Mouse (Mus musculus): ENCODE data around the gene D11Wsu47e.
"Not testable (repeated sequence)": the region's sequence is repeated elsewhere in the genome, so short reads cannot be mapped to it uniquely, and the experiment has no call there.

Gene D11Wsu47e

DNA sequence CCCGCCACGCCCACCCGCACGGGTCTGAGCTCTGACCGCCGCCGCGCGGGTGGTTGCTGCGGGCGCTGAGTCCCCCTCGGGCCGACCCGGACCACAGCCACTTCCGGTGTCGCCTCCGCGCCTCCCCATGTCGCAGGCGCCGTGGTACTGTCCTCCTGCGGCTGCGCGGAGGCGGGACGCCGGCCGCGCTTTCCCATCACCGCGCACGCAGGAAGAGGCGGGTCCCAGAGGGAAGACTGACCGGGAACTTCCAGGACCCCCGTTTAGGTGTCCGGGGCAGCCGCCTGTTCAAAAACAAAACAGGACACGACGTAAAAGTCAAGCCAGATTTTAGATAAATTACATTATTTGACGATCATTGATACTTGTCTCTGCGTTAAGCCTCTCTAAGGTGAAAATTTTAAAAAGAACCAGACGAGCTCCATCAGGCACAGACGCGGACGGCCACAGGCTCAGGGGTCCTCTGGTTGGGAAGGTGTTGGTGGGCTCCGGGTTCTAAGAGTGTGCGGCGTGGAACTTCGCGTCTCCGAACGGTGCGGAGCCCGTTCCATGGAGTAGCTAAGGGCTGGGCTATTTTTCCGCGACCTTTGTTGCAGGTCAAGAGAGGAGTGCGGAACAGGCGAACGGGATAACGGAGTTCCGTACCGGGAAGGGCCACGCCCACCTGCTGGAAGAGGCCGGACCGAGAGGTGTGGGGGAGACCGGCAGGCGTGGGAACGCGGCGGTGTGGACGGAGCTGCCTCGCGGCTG is at the start of gene D11Wsu47e, which contains the start of gene Fam104a:
Gene D11Wsu47e (plus strand): TSS at position 456 of the 750 bp plus-strand sequence.
Gene Fam104a (minus strand): TSS at position 199 of the 750 bp plus-strand sequence.
- peak; percentile 98 for DNase-seq

DNA sequence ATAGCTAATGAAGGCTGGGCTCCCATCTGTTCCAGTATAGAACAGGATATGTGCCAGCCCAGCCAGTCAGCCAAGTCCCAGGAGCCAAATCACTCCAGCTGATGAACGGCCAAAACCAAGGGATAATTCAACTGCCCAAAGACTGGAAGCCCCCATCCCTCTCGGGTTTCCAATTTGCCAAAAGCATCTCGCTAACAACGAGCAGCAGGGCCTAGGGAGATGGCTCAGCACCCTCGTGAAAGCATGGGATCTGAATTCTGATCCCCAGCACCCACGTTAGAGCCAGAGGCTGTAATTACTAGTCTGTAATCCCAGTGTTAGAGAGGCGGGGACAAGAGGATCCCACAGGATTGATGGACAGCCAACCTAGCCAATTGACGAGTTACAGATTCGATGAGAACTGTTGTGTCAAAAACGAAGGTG is 49.5 kb upstream of the D11Wsu47e start:
- no peak for DNase-seq

DNA sequence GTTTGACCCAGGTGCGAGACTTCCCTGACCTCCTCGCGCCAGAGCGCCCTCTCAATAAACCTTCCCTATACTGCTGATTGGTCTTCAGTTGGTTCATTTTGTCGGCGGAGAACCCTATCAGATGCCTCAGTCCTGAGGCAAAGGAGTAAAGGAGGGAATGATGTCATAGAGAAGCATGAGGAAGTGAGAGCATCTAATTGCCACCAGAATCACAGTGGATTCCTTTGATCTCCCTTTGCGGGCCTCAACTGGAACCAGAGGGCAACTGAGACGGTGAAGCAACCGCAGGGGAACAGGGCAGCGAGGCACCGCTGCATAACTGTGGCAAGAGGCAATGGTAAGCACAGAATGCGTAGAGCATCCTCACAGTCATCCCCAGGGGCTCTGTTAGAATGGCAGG is 45.5 kb upstream of the D11Wsu47e start:
- no peak for DNase-seq

DNA sequence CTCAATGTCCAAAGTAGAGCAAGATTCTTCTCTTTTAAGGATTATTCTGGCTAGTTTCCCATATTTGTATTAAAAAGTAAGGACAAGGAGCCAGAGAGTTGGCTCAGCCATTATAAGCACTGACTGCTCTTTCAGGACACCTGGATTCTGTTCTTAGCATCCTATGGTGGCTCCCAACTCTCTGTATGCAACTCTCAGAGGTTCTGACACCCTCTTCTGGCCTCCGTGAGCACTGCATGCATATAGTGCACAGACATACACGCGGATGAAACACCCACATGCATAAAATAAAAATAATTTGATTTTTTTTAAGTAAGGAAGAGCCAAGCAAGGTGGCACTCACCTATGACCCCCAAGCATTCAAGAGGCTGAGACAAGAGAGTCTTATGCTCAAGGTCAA is 39.0 kb upstream of the D11Wsu47e start:
- no peak for DNase-seq

DNA sequence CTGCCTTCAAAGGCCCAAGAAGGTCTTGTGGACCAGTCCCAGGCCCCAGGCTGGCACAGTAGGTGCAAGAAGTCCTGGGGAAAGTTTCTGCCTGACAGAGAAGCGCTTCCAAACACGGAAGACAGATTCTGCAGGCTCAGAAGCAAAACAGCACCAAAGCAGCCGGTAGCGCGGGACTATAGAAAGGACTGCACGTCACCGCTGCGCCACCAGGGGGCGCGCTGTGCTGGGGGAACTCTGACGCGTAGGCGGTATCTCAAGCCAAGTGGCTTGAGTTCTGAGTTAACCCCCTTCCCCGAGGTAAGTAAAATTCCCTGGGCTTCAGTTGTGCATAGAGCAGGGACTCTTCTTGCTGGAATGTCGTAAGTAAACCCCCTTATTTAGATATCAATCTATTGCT is 36.1 kb upstream of the D11Wsu47e start:
- peak; percentile 89 for DNase-seq

DNA sequence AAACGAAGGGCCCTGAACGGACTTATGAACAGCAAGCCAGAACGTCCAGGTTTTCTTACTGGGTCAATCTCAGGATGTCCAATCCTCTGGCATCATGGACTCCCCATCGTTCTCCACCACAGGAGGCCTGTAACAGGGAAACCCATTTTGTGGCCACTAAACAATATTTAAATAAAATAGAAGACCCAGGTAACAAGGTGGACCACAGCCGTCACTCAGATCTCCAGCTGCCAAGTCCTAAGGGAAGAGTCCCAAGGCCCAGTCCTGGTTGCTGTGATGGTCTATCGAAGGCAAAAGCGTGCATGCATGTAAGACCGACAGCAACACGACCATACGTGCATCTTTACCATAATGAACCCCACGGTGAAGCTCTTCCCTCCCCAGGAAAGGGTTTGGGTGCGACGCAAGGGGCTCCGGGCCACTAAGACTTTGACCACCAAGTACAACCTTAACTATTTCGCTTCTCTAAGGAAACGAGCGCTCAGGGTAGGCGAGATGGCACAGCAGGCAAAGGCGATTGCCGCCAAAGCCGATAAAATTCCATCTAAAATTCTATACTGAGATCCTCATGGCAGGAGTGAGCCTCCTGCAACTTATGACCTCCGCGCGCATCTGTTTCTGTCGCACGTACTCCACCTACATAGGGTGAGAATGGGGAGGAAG is 35.4 kb upstream of the D11Wsu47e start, which contains the start of gene Cog1:
Gene Cog1 (plus strand): TSS at position 480 of the 663 bp plus-strand sequence.
- no peak for DNase-seq

DNA sequence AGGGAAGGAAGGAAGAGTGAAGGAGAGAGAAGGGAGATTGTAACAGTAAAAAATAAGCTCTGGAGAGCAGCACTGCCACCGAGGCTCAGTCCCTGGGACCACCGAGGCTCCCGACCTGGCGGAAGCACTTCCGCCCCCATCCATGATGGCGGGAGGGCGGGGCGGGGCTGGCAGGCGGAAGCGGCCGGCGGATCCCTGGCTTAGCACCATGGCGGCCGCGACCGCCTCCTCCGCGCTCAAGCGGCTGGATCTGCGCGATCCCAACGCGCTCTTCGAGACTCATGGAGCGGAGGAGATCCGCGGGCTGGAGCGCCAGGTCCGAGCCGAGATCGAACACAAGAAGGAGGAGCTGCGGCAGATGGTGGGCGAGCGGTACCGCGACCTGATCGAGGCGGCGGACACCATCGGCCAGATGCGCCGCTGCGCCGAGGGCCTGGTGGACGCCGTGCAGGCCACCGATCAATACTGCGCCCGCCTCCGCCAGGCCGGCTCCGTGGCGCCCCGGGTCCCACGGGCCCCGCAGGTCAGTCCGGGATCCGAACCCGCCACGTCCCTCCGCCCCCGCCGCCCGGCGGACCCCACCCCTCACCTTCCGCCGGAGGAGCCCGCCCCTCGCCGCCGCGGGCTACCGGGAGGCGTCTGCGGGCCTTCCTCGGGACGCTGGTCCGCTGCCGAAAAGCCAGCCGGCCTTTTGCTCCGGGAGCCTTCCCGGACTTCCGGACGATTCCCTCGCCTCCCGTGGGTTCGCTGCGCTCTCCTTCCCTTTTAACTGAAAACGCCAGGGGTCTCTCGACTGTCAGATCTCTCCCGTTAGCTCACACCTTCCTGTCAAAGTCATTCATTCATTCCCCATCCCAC is 34.6 kb upstream of the D11Wsu47e start, which contains the start of gene Slc39a11:
Gene Slc39a11 (minus strand): TSS at position 727 of the 858 bp plus-strand sequence.
- DNase-seq: peak; percentile 90

DNA sequence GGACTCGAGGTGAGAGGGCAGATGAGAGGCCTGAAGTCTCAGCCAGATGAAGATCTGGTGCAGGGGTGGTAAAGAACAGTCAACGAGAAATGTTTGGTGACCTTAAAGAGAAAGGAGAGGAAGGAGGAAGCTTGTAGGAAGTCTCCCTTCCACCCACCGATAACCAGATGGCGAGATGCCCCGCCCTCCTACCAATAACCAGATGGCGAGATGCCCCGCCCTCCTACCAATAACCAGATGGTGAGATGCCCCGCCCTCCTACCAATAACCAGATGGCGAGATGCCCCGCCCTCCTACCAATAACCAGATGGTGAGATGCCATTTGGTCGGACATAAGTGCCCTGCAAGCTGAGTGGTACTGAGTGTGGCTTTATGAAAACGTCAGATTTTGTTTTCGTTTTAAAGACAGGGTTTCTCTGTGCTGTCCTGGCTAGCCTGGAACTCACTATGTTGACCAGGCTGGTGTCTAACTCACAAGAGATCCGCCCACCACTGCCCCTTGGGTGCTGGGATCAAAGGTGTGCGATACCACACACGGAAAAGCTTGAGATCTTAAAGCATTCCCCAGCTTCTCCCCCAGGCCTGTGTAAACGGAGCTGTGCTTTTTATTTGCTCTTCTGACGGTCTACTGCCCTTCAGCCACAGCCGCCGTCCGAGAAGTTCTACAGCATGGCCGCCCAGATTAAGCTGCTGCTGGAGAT is 32.9 kb upstream of the D11Wsu47e start:
- DNase-seq: no peak

DNA sequence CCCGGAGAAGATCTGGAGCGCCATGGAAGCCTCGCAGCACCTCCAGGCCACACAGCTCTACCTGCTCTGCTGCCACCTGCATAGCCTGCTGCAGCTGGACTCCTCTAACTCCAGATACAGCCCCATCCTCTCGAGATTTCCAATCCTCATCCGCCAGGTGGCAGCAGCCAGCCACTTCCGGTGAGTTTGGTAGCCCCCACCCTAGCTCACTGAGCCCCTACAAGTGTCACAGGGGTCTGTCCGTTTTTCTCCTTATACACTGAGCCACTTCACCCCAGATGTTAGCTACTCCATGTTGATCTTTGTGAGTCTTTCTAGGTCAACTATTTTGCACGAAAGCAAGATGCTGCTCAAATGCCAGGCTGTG is 32.3 kb upstream of the D11Wsu47e start:
- DNase-seq: peak; percentile 69

DNA sequence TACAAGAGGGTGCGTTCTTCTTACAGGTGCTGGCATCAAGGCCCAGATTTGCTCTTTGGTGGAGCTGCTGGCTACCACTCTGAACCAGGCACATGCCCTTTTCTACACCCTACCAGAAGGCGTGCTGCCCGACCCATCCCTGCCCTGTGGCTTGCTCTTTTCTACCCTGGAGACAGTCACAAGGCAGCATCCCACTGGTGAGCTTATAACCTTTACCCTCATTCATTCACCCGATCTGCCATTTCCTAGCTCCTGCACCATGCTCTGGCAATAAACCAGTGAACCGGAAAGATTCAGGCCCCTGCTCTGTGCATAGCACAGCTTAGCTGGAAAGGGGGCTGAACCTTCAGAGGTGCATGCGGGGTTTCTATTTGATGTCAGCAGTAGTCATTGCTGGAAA is 31.7 kb upstream of the D11Wsu47e start:
- no peak for DNase-seq

DNA sequence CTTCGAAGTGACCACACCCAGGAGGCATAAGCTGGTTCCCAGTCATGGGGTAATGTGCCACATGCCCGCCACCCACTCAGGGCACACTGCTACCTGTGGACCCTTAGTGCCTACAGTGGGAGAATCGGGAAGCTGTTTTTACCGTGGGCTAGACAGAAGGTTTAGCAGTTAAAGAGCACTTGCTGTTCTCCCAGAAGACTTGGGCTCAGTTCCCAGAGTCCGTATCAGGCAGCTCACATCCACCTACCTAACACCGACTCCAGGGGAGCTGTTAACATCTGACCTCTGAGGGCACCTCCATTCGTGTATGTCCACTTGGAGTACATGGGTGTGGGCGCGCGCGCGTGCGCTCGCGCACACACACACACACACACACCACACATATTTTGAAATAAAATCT is 30.1 kb upstream of the D11Wsu47e start:
- DNase-seq: no peak

DNA sequence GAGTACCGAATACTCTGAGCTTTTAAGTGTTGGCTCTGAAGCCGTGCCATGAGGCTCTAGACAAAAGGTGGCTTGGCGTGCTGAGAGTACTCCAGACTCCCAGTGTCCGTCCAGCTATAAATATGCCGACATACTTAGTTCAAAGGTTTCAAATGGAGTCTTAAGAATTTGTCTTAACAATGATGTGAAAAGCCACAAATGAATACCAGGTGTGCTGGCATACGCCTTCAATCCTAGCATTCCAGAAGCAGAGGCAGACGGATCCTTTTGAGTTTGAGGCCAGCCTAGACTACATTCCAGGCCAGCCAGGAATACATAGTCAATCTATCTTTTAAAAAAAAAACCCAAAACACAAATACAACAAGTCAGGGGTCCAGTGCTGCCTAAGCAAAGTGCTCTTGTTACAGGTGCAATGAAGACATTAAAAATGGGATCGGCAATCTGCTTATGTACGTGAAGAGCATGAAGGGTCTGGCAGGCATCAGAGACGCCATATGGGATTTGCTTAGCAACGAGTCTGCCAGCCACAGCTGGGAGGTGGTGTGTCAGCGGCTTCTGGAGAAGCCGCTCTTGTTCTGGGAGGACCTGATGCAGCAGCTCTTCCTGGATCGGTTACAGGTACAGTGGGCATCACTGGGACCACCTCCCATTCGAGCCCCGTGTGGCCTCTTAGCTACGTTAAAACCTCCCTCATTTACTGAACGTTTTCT is 29.5 kb upstream of the D11Wsu47e start:
- peak; percentile 48 for DNase-seq

DNA sequence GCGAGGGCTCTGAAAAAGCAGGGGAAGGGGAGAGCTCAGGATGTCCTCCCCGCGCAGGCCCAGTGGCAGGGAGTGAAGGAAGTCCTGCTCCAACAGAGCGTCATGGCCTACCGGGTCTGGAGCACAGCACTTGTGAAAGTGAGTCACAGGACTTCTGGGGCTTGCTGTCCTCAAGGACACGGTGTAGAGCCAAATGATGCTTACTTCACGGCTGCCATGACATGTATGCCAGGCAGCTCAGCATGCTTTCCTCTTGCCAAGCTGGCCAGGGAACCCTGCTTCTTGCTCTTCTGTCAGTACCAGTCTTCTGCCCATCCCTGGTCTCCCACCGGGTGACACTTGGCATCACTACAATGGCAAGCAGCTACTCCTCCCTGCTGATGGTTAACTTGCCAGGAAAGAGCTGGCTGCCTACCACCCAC is 27.7 kb upstream of the D11Wsu47e start:
- no peak for DNase-seq

DNA sequence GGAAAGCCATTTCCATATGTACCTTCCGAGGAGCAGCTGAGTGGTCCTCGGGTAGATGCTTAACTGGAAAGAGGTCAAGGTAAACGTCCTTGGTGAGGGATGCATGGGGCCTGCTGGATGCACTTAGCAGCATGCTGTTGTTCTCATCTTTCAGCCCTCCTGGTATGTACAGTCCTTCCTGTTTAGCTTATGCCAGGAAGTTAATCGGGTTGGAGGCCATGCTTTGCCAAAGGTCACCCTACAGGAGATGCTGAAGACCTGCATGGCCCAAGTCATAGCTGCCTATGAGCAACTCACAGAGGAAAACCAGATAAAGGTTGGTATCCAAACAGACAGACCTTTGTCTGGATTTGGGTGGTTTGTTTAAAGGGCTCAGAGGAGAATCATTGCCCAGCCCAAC is 27.0 kb upstream of the D11Wsu47e start:
- no peak for DNase-seq

DNA sequence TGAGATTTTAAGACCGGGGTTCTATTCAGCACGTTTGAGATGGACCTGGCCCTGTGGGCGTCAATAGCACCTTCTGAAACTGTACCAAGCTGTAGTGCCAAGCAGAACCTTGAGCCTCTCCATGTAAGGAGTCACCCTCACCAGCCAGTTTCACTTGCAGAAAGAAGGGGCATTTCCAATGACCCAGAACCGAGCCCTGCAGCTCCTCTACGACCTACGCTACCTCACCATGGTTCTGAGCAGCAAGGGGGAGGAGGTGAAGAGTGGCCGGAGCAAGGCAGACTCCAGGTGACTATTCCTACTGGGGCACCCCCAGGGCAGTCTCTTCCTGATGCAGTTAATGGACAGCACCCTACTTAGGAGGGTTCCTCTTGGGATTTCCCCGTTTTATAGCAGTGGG is 25.9 kb upstream of the D11Wsu47e start:
- DNase-seq: no peak

DNA sequence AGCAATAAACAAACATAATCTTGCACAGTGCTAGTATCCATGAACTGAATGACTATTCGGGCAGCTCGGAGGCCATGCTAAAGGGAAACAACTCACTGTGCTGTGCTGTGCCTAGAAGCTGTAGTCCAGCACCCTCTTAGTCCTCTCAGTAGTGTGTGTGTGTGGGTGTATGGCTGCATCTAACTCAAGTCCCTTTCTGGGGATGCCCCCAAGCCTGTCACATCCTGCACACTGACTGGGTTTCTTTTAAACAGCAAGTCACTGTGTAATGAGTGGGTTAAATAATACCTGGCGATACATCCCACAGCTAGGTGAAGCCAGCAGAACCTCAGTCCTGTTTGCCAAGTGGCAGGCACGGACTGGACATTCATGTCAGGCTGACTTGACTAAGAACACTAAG is 25.4 kb upstream of the D11Wsu47e start:
- no peak for DNase-seq

DNA sequence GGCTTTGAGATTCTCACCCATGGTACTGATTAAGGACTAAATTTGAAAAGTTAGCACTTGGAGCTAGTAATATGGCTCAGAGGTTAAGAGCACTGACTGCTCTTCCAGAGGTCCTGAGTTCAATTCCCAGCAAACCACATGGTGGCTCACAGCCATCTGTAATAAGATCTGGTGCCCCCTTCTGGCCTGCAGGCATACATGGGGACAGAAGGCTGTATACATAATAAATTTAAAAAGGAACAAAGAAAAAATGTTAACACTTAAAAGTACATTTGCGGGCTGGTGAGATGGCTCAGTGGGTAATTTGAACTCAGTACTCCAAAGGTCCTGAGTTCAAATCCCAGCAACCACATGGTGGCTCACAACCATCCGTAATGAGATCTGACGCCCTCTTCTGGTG is 24.0 kb upstream of the D11Wsu47e start:
- not testable (repeated sequence) for DNase-seq

DNA sequence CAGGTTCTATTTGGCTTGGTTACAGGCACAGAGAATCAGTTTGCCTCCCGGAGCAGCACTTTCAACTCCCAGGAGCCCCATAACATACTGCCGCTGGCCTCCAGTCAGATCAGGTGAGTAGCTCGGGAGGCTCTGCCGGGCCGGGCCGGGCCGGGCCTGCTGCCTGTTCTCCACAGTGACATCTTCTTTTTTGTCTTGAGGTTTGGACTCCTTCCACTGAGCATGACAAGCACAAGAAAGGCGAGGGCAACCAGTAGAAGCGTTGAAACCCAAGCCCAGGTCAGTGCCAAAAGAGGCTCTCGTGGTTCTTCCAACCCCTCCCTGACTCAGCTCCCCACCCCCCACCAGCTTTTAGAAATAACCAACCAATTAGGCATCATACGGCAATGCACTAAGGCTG is 23.3 kb upstream of the D11Wsu47e start:
- DNase-seq: no peak

DNA sequence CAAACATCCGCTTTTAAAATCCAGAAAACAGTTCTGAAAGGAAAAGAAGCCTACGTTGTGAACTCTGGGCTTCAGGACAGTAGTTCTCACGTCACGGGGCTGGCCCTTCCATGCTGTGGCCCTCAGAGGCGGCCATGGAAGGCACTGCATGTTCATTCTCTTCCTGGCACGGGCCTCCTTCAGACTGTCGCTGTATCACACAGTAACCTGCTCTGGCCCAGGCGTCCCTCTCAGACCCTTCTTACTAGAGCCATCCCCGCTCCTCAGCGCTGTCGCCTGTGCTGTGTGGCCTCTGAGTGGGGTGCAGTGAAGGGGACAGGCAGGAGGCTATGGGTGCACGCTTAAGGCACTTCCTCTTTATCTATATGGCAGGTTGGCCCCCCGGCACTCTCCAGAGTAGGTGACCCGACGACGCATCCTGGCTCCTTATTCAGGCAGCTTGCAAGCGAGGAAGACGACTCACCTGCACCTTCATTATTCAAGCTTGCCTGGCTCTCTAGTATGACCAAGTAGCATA is 22.3 kb upstream of the D11Wsu47e start:
- DNase-seq: no peak

DNA sequence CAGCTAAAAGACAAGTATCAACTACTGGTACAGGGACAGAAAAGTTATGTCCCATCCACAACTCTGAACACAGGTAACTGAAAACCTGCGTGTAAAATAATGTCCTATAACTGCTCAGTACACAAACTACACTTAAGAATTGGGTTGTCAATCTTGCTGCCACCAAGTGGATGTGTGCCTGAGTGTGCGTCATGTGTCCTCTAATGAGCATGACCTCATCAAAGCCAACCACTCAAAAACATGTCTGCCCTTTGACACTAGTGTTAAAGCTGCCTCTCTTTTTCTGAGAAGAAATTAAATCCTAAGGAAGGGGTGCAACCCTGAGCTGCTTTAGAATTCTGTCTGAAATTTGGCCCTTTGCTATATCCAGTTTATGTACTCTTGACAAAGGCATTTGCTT is 19.9 kb upstream of the D11Wsu47e start:
- DNase-seq: no peak

DNA sequence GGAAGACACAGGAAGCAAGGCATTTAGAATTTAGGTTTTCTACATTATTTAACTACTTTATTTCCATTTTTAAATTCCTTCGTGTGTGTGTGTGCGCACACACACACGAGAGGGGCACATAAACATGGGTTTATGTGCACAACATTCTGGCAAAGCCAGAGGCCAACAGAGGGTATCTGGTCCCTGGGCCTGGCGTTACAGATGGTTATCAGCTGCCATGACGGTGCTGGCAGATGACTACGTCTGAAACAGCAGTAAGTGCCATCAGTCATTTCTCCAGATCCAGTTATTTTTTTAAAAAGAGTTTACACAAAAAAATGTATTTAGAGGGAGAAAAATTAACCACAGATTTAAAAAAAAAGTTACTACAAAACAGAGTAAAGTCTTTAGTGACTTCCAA is 18.0 kb upstream of the D11Wsu47e start:
- DNase-seq: no peak

DNA sequence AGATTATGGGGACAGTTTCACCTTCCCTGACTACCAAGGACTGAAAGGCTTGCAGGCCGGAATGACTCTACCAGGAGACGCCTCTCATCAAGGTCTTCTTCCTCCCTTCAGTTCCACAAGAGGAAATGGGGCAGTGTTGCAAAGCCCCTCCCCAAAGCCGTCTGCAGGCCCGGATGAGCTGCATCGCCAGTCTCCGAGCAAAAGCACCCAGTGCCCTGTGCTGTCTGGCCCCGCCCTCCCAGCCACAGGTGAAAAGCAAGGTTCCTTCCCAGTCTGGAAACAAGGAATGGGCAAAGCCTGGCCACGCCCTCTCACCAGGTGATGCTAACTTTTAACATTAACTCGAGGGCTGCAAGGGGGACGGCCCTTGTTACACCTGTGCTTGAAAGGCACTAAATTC is 17.6 kb upstream of the D11Wsu47e start:
- no peak for DNase-seq
